16 mouse cellular contexts compared by ENCODE assay signal in the genomic region with DNA sequence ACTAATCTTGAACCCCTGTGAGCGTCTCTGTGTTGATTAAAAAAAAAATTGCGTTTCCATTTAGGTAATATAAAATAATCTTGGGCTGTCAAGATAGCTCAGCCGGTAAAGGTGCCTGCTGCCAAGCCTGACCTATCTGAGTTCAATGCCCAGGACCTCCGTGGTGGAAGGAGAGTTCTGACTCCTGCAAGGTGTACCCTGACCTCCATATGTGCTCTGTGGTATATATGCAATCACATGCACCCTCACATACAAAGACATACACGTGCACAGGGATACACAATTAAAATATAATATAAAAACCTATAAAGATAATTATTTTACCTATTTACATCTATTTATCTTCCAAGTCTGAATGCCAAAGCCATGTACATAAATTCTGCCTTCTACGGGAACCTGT.
"Had no signal": no experiment of that assay in that cellular context is flagged by ENCODE, and none has a peak within 500 bp of the region (broad histone marks: within the 10 kb centered on the region; RNA-seq: fewer than 3 reads in every experiment).

No protein-coding gene starts in this region.

- H3K36me3 ChIP-seq: limb, embryonic 10.5 days; limb, embryonic 13.5 days; liver, embryonic 13.5 days; neural tube, embryonic 13.5 days; stomach, embryonic 15.5 days had no signal

- ATAC-seq: lung, postnatal 0 days had no signal

- H3K9ac ChIP-seq: limb, embryonic 13.5 days; liver, embryonic 13.5 days; lung, embryonic 14.5 days; neural tube, embryonic 13.5 days; stomach, embryonic 15.5 days had no signal

- H3K27me3 ChIP-seq: limb, embryonic 13.5 days; liver, embryonic 13.5 days; neural tube, embryonic 13.5 days; stomach, embryonic 15.5 days had no signal

- H3K4me1 ChIP-seq: limb, embryonic 10.5 days; liver, embryonic 13.5 days; stomach, embryonic 15.5 days had no signal

- H3K4me3 ChIP-seq: limb, embryonic 10.5 days; limb, embryonic 13.5 days; liver, embryonic 13.5 days; myocyte; neural tube, embryonic 13.5 days; stomach, embryonic 15.5 days had no signal

- DNase-seq: layer of hippocampus, adult 9-11 months; liver; liver, embryonic 13.5 days; right cerebral cortex, postnatal 25 days; spleen, adult 18-20 months; thymus, postnatal 25 days had no signal

- H3K9me3 ChIP-seq: limb, embryonic 10.5 days; limb, embryonic 13.5 days; liver, embryonic 13.5 days; neural tube, embryonic 13.5 days; stomach, embryonic 15.5 days had no signal

- H3K27ac ChIP-seq: kidney, postnatal 0 days; layer of hippocampus, adult 2 months; limb, embryonic 10.5 days; limb, embryonic 13.5 days; liver, embryonic 13.5 days; macrophage; neural tube, embryonic 13.5 days; stomach, embryonic 15.5 days had no signal

- H3K4me2 ChIP-seq: limb, embryonic 13.5 days; liver, embryonic 13.5 days; lung, embryonic 14.5 days; neural tube, embryonic 13.5 days; stomach, embryonic 15.5 days had no signal
